ENCODE assay signal across 18 mouse cellular contexts in the genomic region with DNA sequence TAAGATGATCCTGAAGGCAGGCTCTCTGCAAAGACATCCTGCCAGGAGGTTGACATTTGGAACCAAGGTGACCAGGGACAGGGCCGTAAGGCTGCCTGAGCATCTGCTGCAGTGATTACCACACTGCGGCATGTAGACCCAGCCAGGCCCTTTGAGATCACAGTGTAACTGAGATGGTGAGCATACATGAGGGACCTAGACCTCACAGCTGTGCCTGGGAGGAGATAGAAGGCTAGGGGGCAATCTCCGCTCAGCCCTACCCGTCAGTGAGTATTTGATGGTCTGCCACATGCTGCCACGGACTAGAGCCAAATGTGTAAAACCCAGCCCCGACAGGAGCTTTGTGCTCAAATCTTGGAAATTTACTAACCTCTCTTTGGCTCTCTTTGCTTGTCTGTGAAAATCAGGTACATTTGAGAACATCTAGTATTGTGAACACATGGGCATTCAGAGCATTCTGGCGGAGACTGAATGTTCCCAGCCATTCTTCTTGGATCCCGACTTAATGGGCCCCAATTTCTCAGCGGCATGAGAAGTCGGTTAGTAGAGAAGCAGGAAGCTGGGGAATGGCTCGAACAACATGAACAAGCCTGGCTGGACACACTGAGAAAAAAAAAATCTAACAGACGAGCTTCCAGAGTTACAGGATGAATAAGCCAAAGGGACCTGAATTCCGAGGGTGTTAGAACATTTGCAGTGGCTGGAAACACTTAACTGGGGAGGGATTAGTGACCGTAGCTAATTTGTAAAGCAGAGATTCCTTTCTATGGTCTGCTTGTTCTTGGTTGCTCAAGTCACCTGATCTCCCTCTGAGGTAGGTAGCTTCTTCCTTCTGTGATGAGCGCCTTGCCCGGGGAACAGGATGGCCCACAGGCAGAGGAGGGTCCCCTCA.
DNase-seq lines count a peak whose midpoint lies in the region; ATAC-seq and TF ChIP-seq lines count a peak whose summit lies in the region.
"Had no signal": no experiment of that assay in that cellular context is flagged by ENCODE, and none has a peak within 500 bp of the region (broad histone marks: within the 10 kb centered on the region; RNA-seq: fewer than 3 reads in every experiment).

No protein-coding gene starts in this region.

- dilution Hi-C loops in CH12.LX (cut with MboI; ENCODE audit: extremely low pct_ligation_motif_present, extremely low pct_unique_long_range_greater_than_20kb, low sequenced_read_pairs): no loop called here

- 67% methylated on average over 16 of the region's 16 CpGs for WGBS in hindbrain, embryonic 16.5 days
- 71% methylated on average over 16 of the region's 16 CpGs for WGBS in hindbrain, embryonic 10.5 days

- no peaks in the 10 kb centered on the region for H3K36me3 ChIP-seq in hindbrain, embryonic 16.5 days (ENCODE audit: control insufficient read depth, insufficient read depth, low read length)
- H3K36me3 ChIP-seq in hindbrain, embryonic 10.5 days: no peaks in the 10 kb centered on the region
- no peaks in the 10 kb centered on the region for H3K36me3 ChIP-seq in CH12.LX (replicated peaks in 1 of 2; ENCODE audit: control insufficient read depth in 1 of 2, insufficient read depth in 1 of 2, low read length in 1 of 2)
- H3K36me3 ChIP-seq: intestine, embryonic 15.5 days; liver, embryonic 15.5 days; midbrain, embryonic 10.5 days had no signal

- H3K9ac ChIP-seq in hindbrain, embryonic 16.5 days (ENCODE audit: low read depth, low read length): no peak overlapping the region
- no peak overlapping the region for H3K9ac ChIP-seq in CH12.LX (ENCODE audit: insufficient read depth, low read depth)
- H3K9ac ChIP-seq: intestine, embryonic 15.5 days; liver, embryonic 15.5 days had no signal

- H3K27me3 ChIP-seq in hindbrain, embryonic 16.5 days (replicated peaks; ENCODE audit: control insufficient read depth, insufficient read depth, low read length): no peaks in the 10 kb centered on the region
- 0 out of 2 replicates have a peak, but pooled peaks cover 3% of the 10 kb centered on the region for H3K27me3 ChIP-seq in hindbrain, embryonic 10.5 days (ENCODE audit: insufficient read depth, poor library complexity, severe bottlenecking)
- no peaks in the 10 kb centered on the region for H3K27me3 ChIP-seq in CH12.LX (replicated peaks)
- no peaks in the 10 kb centered on the region for H3K27me3 ChIP-seq in Patski
- H3K27me3 ChIP-seq: intestine, embryonic 15.5 days; liver, embryonic 15.5 days had no signal

- POLR2A ChIA-PET in Patski (lab: Charles Lee): interaction anchor here (0.5 to 2.7 kb wide), 4 partner anchors 58 to 130 kb away, joined by 4 to 13 read pairs (median 6); a partner anchor contains a TSS

- TF ChIP-seq CTCF in CH12.LX (conservative IDR thresholded peaks at IDR 0.05 in 1 of 2, IDR thresholded peaks at IDR 0.05 in 1 of 2; ENCODE audit: low read depth in 2 of 2, low read length in 2 of 2): no peak
- TF ChIP-seq CTCF in Patski (IDR thresholded peaks at IDR 0.05): no peak

- H3K9me3 ChIP-seq in hindbrain, embryonic 16.5 days (ENCODE audit: control insufficient read depth, low read length): no peaks in the 10 kb centered on the region
- no peaks in the 10 kb centered on the region for H3K9me3 ChIP-seq in hindbrain, embryonic 10.5 days
- H3K9me3 ChIP-seq in CH12.LX (replicated peaks; ENCODE audit: low read length): no peaks in the 10 kb centered on the region
- H3K9me3 ChIP-seq: intestine, embryonic 15.5 days; liver, embryonic 15.5 days; midbrain, embryonic 10.5 days had no signal

- 0 out of 2 replicates have a peak, but pooled peaks have one; percentile 32 for ATAC-seq in hindbrain, embryonic 16.5 days
- peak; percentile 66 for ATAC-seq in Patski
- ATAC-seq: CD4-positive, CD25-positive, alpha-beta regulatory T cell, adult 4 months; intestine, embryonic 15.5 days had no signal

- no peak for TF ChIP-seq RAD21 in CH12.LX (IDR thresholded peaks at IDR 0.05; ENCODE audit: low read depth, low read length)

- H3K4me3 ChIP-seq in hindbrain, embryonic 16.5 days (ENCODE audit: low read length): no peak overlapping the region
- H3K4me3 ChIP-seq in hindbrain, embryonic 10.5 days: no peak overlapping the region
- H3K4me3 ChIP-seq in CH12.LX (replicated peaks in 1 of 3; ENCODE audit: low read depth in 2 of 3, low read length in 2 of 3, poor library complexity in 1 of 3): no peak overlapping the region
- H3K4me3 ChIP-seq: heart, adult 2 months; intestine, embryonic 15.5 days; liver, embryonic 15.5 days; midbrain, embryonic 10.5 days; myocyte had no signal

- no peak overlapping the region for H3K4me2 ChIP-seq in hindbrain, embryonic 16.5 days (ENCODE audit: low read length)
- H3K4me2 ChIP-seq in CH12.LX (ENCODE audit: insufficient read depth, low read depth, poor library complexity, severe bottlenecking): no peak overlapping the region
- H3K4me2 ChIP-seq: intestine, embryonic 15.5 days; liver, embryonic 15.5 days had no signal

- H3K27ac ChIP-seq in hindbrain, embryonic 16.5 days (ENCODE audit: low read depth, low read length): no peak overlapping the region
- no peak overlapping the region for H3K27ac ChIP-seq in hindbrain, embryonic 10.5 days
- no peak overlapping the region for H3K27ac ChIP-seq in CH12.LX (ENCODE audit: insufficient read depth, low read depth)
- H3K27ac ChIP-seq: heart, adult 2 months; intestine, embryonic 15.5 days; liver, embryonic 15.5 days; midbrain, embryonic 10.5 days had no signal

- H3K79me2 ChIP-seq in CH12.LX (replicated peaks; ENCODE audit: control insufficient read depth, extremely low read depth, insufficient read depth, poor library complexity, severe bottlenecking): no peaks in the 10 kb centered on the region

- in situ Hi-C loops in CH12.LX (cut with MboI; ENCODE audit: low pct_ligation_motif_present, low pct_unique_long_range_greater_than_20kb, low sequenced_read_pairs): no loop called here
- in situ Hi-C loops in Patski (cut with MboI; ENCODE audit: low pct_unique_long_range_greater_than_20kb): no loop called here

- CTCF ChIA-PET in Patski (lab: Charles Lee): interaction anchor here (0.8 to 1.5 kb wide), 8 partner anchors 12 to 216 kb away, joined by 3 to 5 read pairs (median 3); no protein-coding TSS in a partner anchor

- TF ChIP-seq EP300 in CH12.LX (IDR thresholded peaks at IDR 0.05; ENCODE audit: low read length): no peak

- TF ChIP-seq POLR2A in CH12.LX (IDR thresholded peaks at IDR 0.05; ENCODE audit: low read depth, low read length): no peak

- H3K4me1 ChIP-seq in hindbrain, embryonic 16.5 days (ENCODE audit: control insufficient read depth, insufficient read depth, low read depth, low read length): no peaks in the 10 kb centered on the region
- peaks cover 31% of the 10 kb centered on the region for H3K4me1 ChIP-seq in hindbrain, embryonic 10.5 days (replicated peaks)
- H3K4me1 ChIP-seq in CH12.LX (ENCODE audit: control insufficient read depth in 1 of 2, insufficient read depth in 2 of 2): peaks cover 7 to 36% of the 10 kb centered on the region in 2 experiments; a peak in 3 of 4 replicates
- H3K4me1 ChIP-seq: intestine, embryonic 15.5 days; liver, embryonic 15.5 days had no signal

- no peak for DNase-seq in hindbrain, embryonic 10.5 days (ENCODE audit: low spot score)
- DNase-seq in CH12.LX (ENCODE audit: extremely low read depth): no peak
- DNase-seq in Patski (ENCODE audit: low read depth, low spot score): peak; percentile 79
- peak; percentile 57 for DNase-seq in layer of hippocampus, adult 9-11 months
- no peak for DNase-seq in thymus, postnatal 36 days
- no peak for DNase-seq in thymus, postnatal 14 days
- DNase-seq: cerebellum, adult 8-10 months; heart, adult 2 months; heart, postnatal 36 days; kidney, postnatal 10 days; lung, postnatal 14 days; thymus, adult 2 months had no signal

TF ChIP-seq in CH12.LX, 34 proteins besides CTCF, POLR2A, EP300 and RAD21:
- TF ChIP-seq ZKSCAN1 (IDR thresholded peaks at IDR 0.05; ENCODE audit: borderline replicate concordance, low read depth, low read length): no peak
- no peak for TF ChIP-seq CHD1 (IDR thresholded peaks at IDR 0.05; ENCODE audit: low read depth, low read length)
- no peak for TF ChIP-seq JUND (conservative IDR thresholded peaks at IDR 0.05; ENCODE audit: low read depth, low read length)
- TF ChIP-seq BHLHE40 (IDR thresholded peaks at IDR 0.05; ENCODE audit: low read depth, low read length): 0 out of 2 replicates have a peak, but pooled peaks have one; percentile 13
- TF ChIP-seq POLR2AphosphoS2 (IDR thresholded peaks at IDR 0.05; ENCODE audit: low read depth, low read length): no peak
- TF ChIP-seq MAX (IDR thresholded peaks at IDR 0.05; ENCODE audit: low read length): no peak

Comparison
In these comparisons a context has a peak if more than half of its experiments do, and no peak if none do; other contexts are left out.
1. DNase-seq: peak in Patski (single experiment) and layer of hippocampus, adult 9-11 months (single experiment); none in hindbrain, embryonic 10.5 days (single experiment), CH12.LX (single experiment), thymus, postnatal 36 days (0 of 2) and thymus, postnatal 14 days (single experiment).